In genomic region chr1:98924933-98925332, GRCm38 (mm10) we compare ENCODE assay signal across 14 mouse cellular contexts.
DNase-seq lines count a peak whose midpoint lies in the region.
"Had no signal": no experiment of that assay in that cellular context is flagged by ENCODE, and none has a peak within 500 bp of the region (broad histone marks: within the 10 kb centered on the region; RNA-seq: fewer than 3 reads in every experiment).

No protein-coding gene starts in this region.

- peak; percentile 1 for DNase-seq in heart, adult 8-10 months (ENCODE audit: low spot score)
- no peak for DNase-seq in heart, adult 9 months (ENCODE audit: low spot score in 2 of 2)
- DNase-seq in right cerebral cortex, adult 2 months (ENCODE audit: low spot score in 2 of 2) = peak; percentile 39
- DNase-seq in right cerebral cortex, postnatal 14 days = no peak
- peak; percentile 42 to 86 for DNase-seq in left cerebral cortex, adult 9 months (ENCODE audit: low spot score in 2 of 2)
- no peak for DNase-seq in kidney, postnatal 25 days
- DNase-seq in adrenal gland, postnatal 36 days = no peak
- DNase-seq: cerebellum, adult 11 months; cerebellum, postnatal 14 days; embryo, embryonic 11 days; gastrocnemius, adult 2 months; heart, postnatal 14 days; kidney, adult 8-10 months; kidney, postnatal 4 days had no signal

Comparison
In these comparisons a context has a peak if more than half of its experiments do, and no peak if none do; other contexts are left out.
1. DNase-seq: peak in heart, adult 8-10 months (single experiment), right cerebral cortex, adult 2 months (2 of 2) and left cerebral cortex, adult 9 months (2 of 2); none in heart, adult 9 months (0 of 2), right cerebral cortex, postnatal 14 days (single experiment), kidney, postnatal 25 days (0 of 2) and adrenal gland, postnatal 36 days (0 of 2).